Mouse (Mus musculus): ENCODE measurements around the gene Secisbp2.

GRCm38 (mm10) chr13:51681634-51682033, 30.1 kb downstream of the Secisbp2 start:
- TF ChIP-seq POLR2A (IDR thresholded peaks at IDR 0.05; ENCODE audit: borderline replicate concordance, low read depth, low read length): no peak
- no peak for TF ChIP-seq CTCF (IDR thresholded peaks at IDR 0.05; ENCODE audit: low read depth, low read length)
